Mouse (Mus musculus) kidney, postnatal 0 days (tissue): ENCODE data around the gene Yipf7. TPM values are rescaled to one million over a fixed set of nuclear protein-coding genes. Genes with fewer than 3 reads are reported as not detected.

Experiments
- ATAC-seq: fragments of 200-750 bp; cut with Nextera tagmentation; replicated peaks from 2 replicates; pipeline ENCODE4 v1.8.0; 2017; ENCODE audit warnings: low read depth, moderate number of reproducible peaks, moderate TSS enrichment, moderate library complexity; ENCODE audit not compliant: low FRiP score
- DNase-seq: peaks from one replicate; pipeline ENCODE4 v3.0.0-alpha.2; 2016; ENCODE audit warnings: low spot score
- H3K27ac ChIP-seq: fragments of 300-500 bp; sonication (generic); 2 replicates; pipeline ENCODE4 v1.5.1; 2014; ENCODE audit warnings: mild to moderate bottlenecking
- H3K27me3 ChIP-seq: fragments of 300-500 bp; sonication (generic); 2 replicates; pipeline ENCODE4 v1.6.1; 2014; ENCODE audit warnings: low read length, mixed read lengths; ENCODE audit not compliant: insufficient read depth
- H3K36me3 ChIP-seq: fragments of 300-500 bp; sonication (generic); 2 replicates; pipeline ENCODE4 v1.6.1; 2014; ENCODE audit warnings: low read length, mixed read lengths; ENCODE audit not compliant: insufficient read depth
- H3K4me1 ChIP-seq: fragments of 300-500 bp; sonication (generic); replicated peaks from 2 replicates; pipeline ENCODE4 v1.6.1; 2014; ENCODE audit warnings: antibody characterized with exemption, low read length, mixed read lengths; ENCODE audit not compliant: insufficient read depth
- H3K4me2 ChIP-seq: fragments of 300-500 bp; sonication (generic); 2 replicates; pipeline ENCODE4 v1.6.1; 2014; ENCODE audit warnings: mild to moderate bottlenecking, low read length, moderate library complexity, mixed read lengths
- H3K4me3 ChIP-seq: fragments of 300-500 bp; sonication (generic); replicated peaks from 2 replicates; pipeline ENCODE4 v1.5.1; 2014; ENCODE audit warnings: low read depth, low read length
- H3K9ac ChIP-seq: fragments of 300-500 bp; sonication (generic); 2 replicates; pipeline ENCODE4 v1.6.1; 2014; ENCODE audit warnings: low read depth, low read length
- H3K9me3 ChIP-seq: fragments of 300-500 bp; sonication (generic); replicated peaks from 2 replicates; pipeline ENCODE4 v1.6.1; 2016; ENCODE audit warnings: low read length, inconsistent platforms, mixed read lengths
- CTCF ChIP-seq: IDR thresholded peaks from 2 replicates; pipeline ENCODE4 v1.5.1; 2016; ENCODE audit warnings: antibody characterized with exemption, low read depth, mild to moderate bottlenecking, moderate library complexity
- WGBS: fragments of 180-500 bp; shearing (Covaris S2); extraction: QIAGEN DNeasy Blood & Tissue Kit; methylation state at CpG from one replicate; pipeline ENCODE4 v1.1.7; 2014; 5-methylcytosine and 5-hydroxymethylcytosine counted together
- polyA plus RNA-seq: library from polyadenylated mRNA; unstranded; fragments of >200 nt; fragmentation: Nextera tagmentation; extraction: Ambion mirVana; gene quantifications from 2 replicates; pipeline ENCODE4 v1.2.1, GENCODE M21; 2015

The Yipf7 gene
- polyA plus RNA-seq, 1 experiment from 2014 or later, result not detected

DNA sequence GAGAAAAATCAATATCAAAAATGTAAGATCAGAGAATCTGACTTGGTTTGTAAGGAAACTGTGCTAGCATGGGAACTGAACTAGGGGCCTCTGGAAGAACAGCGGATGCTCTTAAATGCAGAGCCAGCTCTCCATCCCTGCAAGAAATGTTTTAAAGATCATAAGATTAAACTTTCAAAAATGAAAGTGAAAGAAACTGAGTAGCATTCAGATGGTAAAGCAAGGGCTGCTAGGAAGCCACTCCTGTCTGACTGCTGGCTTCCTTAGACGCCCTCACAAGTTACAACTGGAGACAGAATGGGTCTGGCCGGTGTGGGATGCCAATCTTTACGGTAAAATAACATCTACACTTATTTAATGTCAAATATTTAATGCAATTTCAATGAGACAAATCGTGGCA lies 20.4 kb downstream of the Yipf7 start:
- no peak overlapping the region for H3K4me2 ChIP-seq
- no peak overlapping the region for H3K27ac ChIP-seq
- DNase-seq, result no peak
- no peak for TF ChIP-seq CTCF
- no peaks in the 10 kb centered on the region for H3K36me3 ChIP-seq
- no peaks in the 10 kb centered on the region for H3K27me3 ChIP-seq
- no peaks in the 10 kb centered on the region for H3K4me1 ChIP-seq
- H3K4me3 ChIP-seq, result no peak overlapping the region
- no peak overlapping the region for H3K9ac ChIP-seq
- H3K9me3 ChIP-seq, result no peaks in the 10 kb centered on the region
- 68% methylated on average over 5 of the region's 5 CpGs for WGBS
- ATAC-seq, result no peak

DNA sequence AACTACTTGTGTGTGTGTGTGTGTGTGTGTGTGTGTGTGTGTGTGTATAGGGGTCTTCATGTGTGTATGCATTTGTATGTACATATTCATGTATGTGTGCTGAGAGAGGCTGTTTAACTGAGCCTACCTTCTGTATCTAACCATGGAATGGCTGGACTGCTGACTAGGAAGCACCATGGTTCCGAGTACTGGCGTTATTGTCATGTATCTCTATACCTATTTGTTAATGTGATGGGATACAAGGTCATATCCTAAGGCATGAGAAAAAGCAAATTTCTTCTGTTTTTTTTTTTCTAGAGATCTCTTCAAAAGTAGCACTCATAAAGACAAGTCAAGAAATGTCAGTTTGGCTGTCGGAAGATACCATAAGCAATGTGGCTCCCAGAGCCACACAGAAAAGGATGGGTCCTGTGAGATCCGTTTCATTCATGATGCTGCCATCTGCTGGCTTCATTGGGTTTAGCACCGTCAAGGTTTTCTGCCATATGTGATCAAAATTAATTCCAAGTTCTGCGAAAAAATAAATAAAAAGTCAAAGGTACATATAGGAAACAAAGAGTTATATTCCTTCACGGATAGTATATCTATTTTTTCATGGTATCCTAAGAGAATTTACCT lies 21.7 kb downstream of the Yipf7 start:
- Histone ChIP-seq H3K27ac (no peak overlapping the region), H3K9me3 (no peaks in the 10 kb centered on the region), H3K9ac (no peak overlapping the region), H3K36me3 (no peaks in the 10 kb centered on the region), H3K27me3 (no peaks in the 10 kb centered on the region), H3K4me1 (no peaks in the 10 kb centered on the region), H3K4me3 (no peak overlapping the region), H3K4me2 (no peak overlapping the region)
- 33% methylated on average over 7 of the region's 7 CpGs for WGBS
- ATAC-seq (no peak), DNase-seq (peak; percentile 67)
- TF ChIP-seq CTCF, result peak; percentile 79

DNA sequence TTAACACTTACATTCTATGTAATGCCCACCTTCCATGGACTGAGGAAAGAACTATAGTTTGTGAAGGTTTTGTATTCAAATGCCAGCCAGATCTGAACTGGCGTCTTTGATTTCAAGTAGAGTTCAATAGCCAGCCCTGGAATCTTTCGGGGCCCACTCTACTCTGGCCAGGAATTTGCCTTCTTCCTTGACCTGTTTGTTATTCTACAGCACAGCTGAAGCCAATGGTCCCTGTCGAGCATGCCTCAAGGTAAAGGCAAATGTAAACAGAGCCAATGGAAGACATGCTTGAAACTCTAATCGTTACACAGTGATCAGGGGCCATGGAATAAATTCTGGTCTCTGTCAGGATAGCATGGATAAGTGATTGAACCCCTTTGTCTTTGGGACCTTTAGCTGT lies 30.2 kb downstream of the Yipf7 start:
- TF ChIP-seq CTCF, result no peak
- no peaks in the 10 kb centered on the region for H3K27me3 ChIP-seq
- no peak overlapping the region for H3K4me2 ChIP-seq
- 28% methylated on average over 4 of the region's 4 CpGs for WGBS
- no peak overlapping the region for H3K27ac ChIP-seq
- DNase-seq (no peak), ATAC-seq (no peak)
- H3K36me3 ChIP-seq, result no peaks in the 10 kb centered on the region
- H3K4me1 ChIP-seq, result no peaks in the 10 kb centered on the region
- H3K4me3 ChIP-seq, result no peak overlapping the region
- no peak overlapping the region for H3K9ac ChIP-seq
- H3K9me3 ChIP-seq, result no peaks in the 10 kb centered on the region

GRCm38 (mm10) chr5:69511631-69512030 lies 30.8 kb downstream of the Yipf7 start:
- Histone ChIP-seq H3K4me1 (no peaks in the 10 kb centered on the region), H3K4me3 (no peak overlapping the region), H3K9me3 (no peaks in the 10 kb centered on the region), H3K27me3 (no peaks in the 10 kb centered on the region), H3K4me2 (no peak overlapping the region), H3K27ac (no peak overlapping the region), H3K36me3 (no peaks in the 10 kb centered on the region), H3K9ac (no peak overlapping the region)
- no peak for ATAC-seq
- no peak for DNase-seq
- WGBS, result 29% methylated on average over 3 of the region's 3 CpGs
- no peak for TF ChIP-seq CTCF

- no peak for TF ChIP-seq CTCF
- Histone ChIP-seq H3K9ac (no peak overlapping the region), H3K27me3 (no peaks in the 10 kb centered on the region), H3K4me2 (no peak overlapping the region), H3K4me1 (no peaks in the 10 kb centered on the region), H3K9me3 (no peaks in the 10 kb centered on the region), H3K4me3 (no peak overlapping the region), H3K27ac (no peak overlapping the region), H3K36me3 (no peaks in the 10 kb centered on the region)
- no peak for DNase-seq
- WGBS, result 79% methylated on average over 3 of the region's 3 CpGs
- no peak for ATAC-seq
These were observed 35.4 kb downstream of the Yipf7 start for GRCm38 (mm10) chr5:69507045-69507444.

GRCm38 (mm10) chr5:69489046-69489445 lies 53.4 kb downstream of the Yipf7 start:
- ATAC-seq (no peak), DNase-seq (no peak)
- Histone ChIP-seq H3K27ac (no peak overlapping the region), H3K4me2 (no peak overlapping the region), H3K4me3 (no peak overlapping the region), H3K9ac (no peak overlapping the region), H3K9me3 (no peaks in the 10 kb centered on the region), H3K36me3 (no peaks in the 10 kb centered on the region), H3K27me3 (no peaks in the 10 kb centered on the region), H3K4me1 (no peaks in the 10 kb centered on the region)
- TF ChIP-seq CTCF, result no peak

GRCm38 (mm10) chr5:69467520-69467919 lies 74.9 kb downstream of the Yipf7 start:
- Histone ChIP-seq H3K36me3 (no peaks in the 10 kb centered on the region), H3K9me3 (no peaks in the 10 kb centered on the region), H3K4me2 (no peak overlapping the region), H3K27me3 (no peaks in the 10 kb centered on the region), H3K9ac (no peak overlapping the region), H3K27ac (no peak overlapping the region), H3K4me1 (no peaks in the 10 kb centered on the region), H3K4me3 (no peak overlapping the region)
- 63% methylated on average over 1 of the region's 1 CpGs for WGBS
- DNase-seq, result no peak
- TF ChIP-seq CTCF, result no peak
- ATAC-seq, result no peak

Other genes with a start within 250 kb of the Yipf7 start
- gene Kctd8, start 201.0 kb downstream of the Yipf7 start, polyA plus RNA-seq, result 0.28 and 0.47 TPM in 2 replicates
- gene Guf1, start 14.3 kb upstream of the Yipf7 start, polyA plus RNA-seq, result 34.8 and 35.6 TPM in 2 replicates
- 74.8 and 84.5 TPM in 2 replicates for gene Gnpda2, start 49.7 kb upstream of the Yipf7 start, polyA plus RNA-seq